Mouse (Mus musculus): Measurements from ENCODE around the gene Krtap13-1. TPM values are rescaled to one million over a fixed set of nuclear protein-coding genes. Genes with fewer than 3 reads are reported as not detected.

Krtap13-1 gene
- polyA plus RNA-seq, 2 experiments: not detected

- Histone ChIP-seq H3K9ac (replicated peaks) (no peak within 1 kb of the TSS), H3K9me3 (ENCODE audit: control insufficient read depth, low read length) (no peaks in the 10 kb centered on the region), H3K27ac (no peak within 1 kb of the TSS), H3K36me3 (replicated peaks; ENCODE audit: control insufficient read depth, insufficient read depth, low read depth) (no peaks in the 10 kb centered on the region), H3K27me3 (ENCODE audit: control insufficient read depth, insufficient read depth, low read length) (no peaks in the 10 kb centered on the region), H3K4me2 (ENCODE audit: low read depth) (no peak within 1 kb of the TSS), H3K4me1 (replicated peaks; ENCODE audit: control insufficient read depth in 2 of 2, insufficient read depth in 2 of 2, low read length in 1 of 2) (no peaks in the 10 kb centered on the region), H3K4me3 (ENCODE audit: insufficient read depth in 1 of 2, low read depth in 2 of 2, low read length in 2 of 2) (no peak within 1 kb of the TSS)
- TF ChIP-seq EP300 (IDR thresholded peaks at IDR 0.05; ENCODE audit: low read depth) (no peak), CTCF (IDR thresholded peaks at IDR 0.05; ENCODE audit: low read depth) (no peak)
- WGBS (ENCODE audit: insufficient replicate concordance): 63% methylated on average over 10 of the region's 10 CpGs
- DNase-seq (ENCODE audit: low read depth in 3 of 3, low spot score in 3 of 3): no peak
- ATAC-seq (ENCODE audit: insufficient read depth): no peak
These were observed 21.1 kb upstream of the Krtap13-1 start, which contains the start of gene 2310061N02Rik for GRCm38 (mm10) chr16:88707496-88708012. Gene 2310061N02Rik (minus strand): TSS chr16:88707962.

- 44% methylated on average over 4 of the region's 4 CpGs for WGBS (ENCODE audit: insufficient replicate concordance)
- no peak overlapping the region for H3K9ac ChIP-seq (replicated peaks)
- H3K36me3 ChIP-seq (replicated peaks; ENCODE audit: control insufficient read depth, insufficient read depth, low read depth): no peaks in the 10 kb centered on the region
- no peaks in the 10 kb centered on the region for H3K27me3 ChIP-seq (ENCODE audit: control insufficient read depth, insufficient read depth, low read length)
- H3K4me3 ChIP-seq (ENCODE audit: insufficient read depth in 1 of 2, low read depth in 2 of 2, low read length in 2 of 2): no peak overlapping the region
- ATAC-seq (ENCODE audit: insufficient read depth) (no peak), DNase-seq (ENCODE audit: low read depth in 3 of 3, low spot score in 3 of 3) (no peak)
- no peak for TF ChIP-seq EP300 (IDR thresholded peaks at IDR 0.05; ENCODE audit: low read depth)
- no peak for TF ChIP-seq CTCF (IDR thresholded peaks at IDR 0.05; ENCODE audit: low read depth)
- no peak overlapping the region for H3K27ac ChIP-seq
- H3K9me3 ChIP-seq (ENCODE audit: control insufficient read depth, low read length): no peaks in the 10 kb centered on the region
- H3K4me2 ChIP-seq (ENCODE audit: low read depth): no peak overlapping the region
- no peaks in the 10 kb centered on the region for H3K4me1 ChIP-seq (replicated peaks; ENCODE audit: control insufficient read depth in 2 of 2, insufficient read depth in 2 of 2, low read length in 1 of 2)
These were observed 17.9 kb upstream of the Krtap13-1 start for GRCm38 (mm10) chr16:88710757-88711156.

GRCm38 (mm10) chr16:88711245-88711644 is 17.4 kb upstream of the Krtap13-1 start:
- DNase-seq (ENCODE audit: low read depth in 3 of 3, low spot score in 3 of 3): no peak
- Histone ChIP-seq H3K27me3 (ENCODE audit: control insufficient read depth, insufficient read depth, low read length) (no peaks in the 10 kb centered on the region), H3K9ac (replicated peaks) (no peak overlapping the region), H3K4me3 (ENCODE audit: insufficient read depth in 1 of 2, low read depth in 2 of 2, low read length in 2 of 2) (no peak overlapping the region), H3K4me1 (replicated peaks; ENCODE audit: control insufficient read depth in 2 of 2, insufficient read depth in 2 of 2, low read length in 1 of 2) (no peaks in the 10 kb centered on the region), H3K4me2 (ENCODE audit: low read depth) (no peak overlapping the region), H3K9me3 (ENCODE audit: control insufficient read depth, low read length) (no peaks in the 10 kb centered on the region), H3K36me3 (replicated peaks; ENCODE audit: control insufficient read depth, insufficient read depth, low read depth) (no peaks in the 10 kb centered on the region), H3K27ac (no peak overlapping the region)
- 0 out of 2 replicates have a peak, but pooled peaks have one; percentile 15 for TF ChIP-seq CTCF (IDR thresholded peaks at IDR 0.05; ENCODE audit: low read depth)
- TF ChIP-seq EP300 (IDR thresholded peaks at IDR 0.05; ENCODE audit: low read depth): no peak
- WGBS (ENCODE audit: insufficient replicate concordance): 55% methylated on average over 6 of the region's 6 CpGs
- no peak for ATAC-seq (ENCODE audit: insufficient read depth)

GRCm38 (mm10) chr16:88716549-88716948 is 12.1 kb upstream of the Krtap13-1 start:
- Histone ChIP-seq H3K4me2 (ENCODE audit: low read depth) (no peak overlapping the region), H3K4me3 (ENCODE audit: insufficient read depth in 1 of 2, low read depth in 2 of 2, low read length in 2 of 2) (no peak overlapping the region), H3K36me3 (replicated peaks; ENCODE audit: control insufficient read depth, insufficient read depth, low read depth) (no peaks in the 10 kb centered on the region), H3K9me3 (ENCODE audit: control insufficient read depth, low read length) (no peaks in the 10 kb centered on the region), H3K9ac (replicated peaks) (no peak overlapping the region), H3K4me1 (replicated peaks; ENCODE audit: control insufficient read depth in 2 of 2, insufficient read depth in 2 of 2, low read length in 1 of 2) (no peaks in the 10 kb centered on the region), H3K27me3 (ENCODE audit: control insufficient read depth, insufficient read depth, low read length) (no peaks in the 10 kb centered on the region), H3K27ac (no peak overlapping the region)
- ATAC-seq (ENCODE audit: insufficient read depth): no peak
- no peak for DNase-seq (ENCODE audit: low read depth in 3 of 3, low spot score in 3 of 3)
- TF ChIP-seq CTCF (IDR thresholded peaks at IDR 0.05; ENCODE audit: low read depth) (no peak), EP300 (IDR thresholded peaks at IDR 0.05; ENCODE audit: low read depth) (no peak)

- Histone ChIP-seq H3K4me3 (ENCODE audit: insufficient read depth in 1 of 2, low read depth in 2 of 2, low read length in 2 of 2) (no peak overlapping the region), H3K4me1 (replicated peaks; ENCODE audit: control insufficient read depth in 2 of 2, insufficient read depth in 2 of 2, low read length in 1 of 2) (no peaks in the 10 kb centered on the region), H3K27ac (no peak overlapping the region), H3K9me3 (ENCODE audit: control insufficient read depth, low read length) (no peaks in the 10 kb centered on the region), H3K9ac (replicated peaks) (no peak overlapping the region), H3K36me3 (replicated peaks; ENCODE audit: control insufficient read depth, insufficient read depth, low read depth) (no peaks in the 10 kb centered on the region), H3K27me3 (ENCODE audit: control insufficient read depth, insufficient read depth, low read length) (no peaks in the 10 kb centered on the region), H3K4me2 (ENCODE audit: low read depth) (no peak overlapping the region)
- DNase-seq (ENCODE audit: low read depth in 3 of 3, low spot score in 3 of 3) (no peak), ATAC-seq (ENCODE audit: insufficient read depth) (no peak)
- TF ChIP-seq CTCF (IDR thresholded peaks at IDR 0.05; ENCODE audit: low read depth) (no peak), EP300 (IDR thresholded peaks at IDR 0.05; ENCODE audit: low read depth) (no peak)
- 28% methylated on average over 1 of the region's 1 CpGs for WGBS (ENCODE audit: insufficient replicate concordance)
These were observed 8.6 kb upstream of the Krtap13-1 start for GRCm38 (mm10) chr16:88720031-88720430.
